Mouse (Mus musculus): ENCODE measurements around the gene Lmx1b. TPM values are rescaled to one million over a fixed set of nuclear protein-coding genes. Genes with fewer than 3 reads are reported as not detected.
A peak's percentile ranks its signal among the peaks of the same experiment; 100 is the strongest.

Gene Lmx1b
- polyA plus RNA-seq, 1 experiment from 2014 or later: 0.84 TPM

DNA sequence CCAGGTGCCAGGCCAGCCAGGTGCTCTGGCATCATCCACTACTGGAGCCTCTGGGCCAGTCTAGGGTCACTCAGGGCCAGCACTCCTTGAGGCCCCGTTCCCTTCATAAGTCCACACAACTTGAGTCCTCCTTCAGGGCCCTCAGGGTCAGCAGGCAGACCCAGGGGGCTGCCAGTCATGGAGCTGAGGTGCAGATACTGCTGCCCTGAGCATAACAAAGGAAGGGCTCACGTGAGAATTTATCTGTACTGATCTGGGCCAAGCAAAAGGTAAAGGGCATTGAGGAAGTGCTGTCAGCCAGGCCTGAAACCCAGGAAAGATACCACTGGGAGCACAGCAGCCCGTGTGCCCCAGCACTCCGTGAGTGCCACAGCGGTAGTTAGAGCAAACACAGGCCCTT lies 7.1 kb downstream of the Lmx1b start:
- no peak overlapping the region for H3K27ac ChIP-seq
- no peak overlapping the region for H3K4me3 ChIP-seq (replicated peaks)
- 7% methylated on average over 5 of the region's 5 CpGs for WGBS
- H3K27me3 ChIP-seq: peaks cover 98% of the 10 kb centered on the region
- H3K36me3 ChIP-seq (replicated peaks): no peaks in the 10 kb centered on the region
- peaks cover 35% of the 10 kb centered on the region for H3K4me1 ChIP-seq
- no peak overlapping the region for H3K4me2 ChIP-seq
- no peaks in the 10 kb centered on the region for H3K9me3 ChIP-seq
- ATAC-seq (ENCODE audit: low FRiP score): no peak
- no peak overlapping the region for H3K9ac ChIP-seq

- no peak for ATAC-seq (ENCODE audit: low FRiP score)
- Histone ChIP-seq H3K9ac (no peak overlapping the region), H3K4me3 (replicated peaks) (no peak overlapping the region), H3K4me1 (peaks cover 35% of the 10 kb centered on the region), H3K27me3 (peaks cover 98% of the 10 kb centered on the region), H3K27ac (no peak overlapping the region), H3K4me2 (no peak overlapping the region), H3K36me3 (replicated peaks) (no peaks in the 10 kb centered on the region), H3K9me3 (no peaks in the 10 kb centered on the region)
- 5% methylated on average over 5 of the region's 5 CpGs for WGBS
Observed at GRCm38 (mm10) chr2:33632551-33633059, 7.7 kb downstream of the Lmx1b start.

GRCm38 (mm10) chr2:33631708-33632343 lies 8.5 kb downstream of the Lmx1b start:
- Histone ChIP-seq H3K27me3 (peaks cover 99% of the 10 kb centered on the region), H3K36me3 (replicated peaks) (no peaks in the 10 kb centered on the region), H3K4me1 (peaks cover 37% of the 10 kb centered on the region), H3K4me2 (peak overlapping the region; percentile 40), H3K9ac (0 out of 2 replicates have a peak overlapping the region, but pooled peaks have one; percentile 8), H3K27ac (no peak overlapping the region), H3K4me3 (replicated peaks) (peak overlapping the region; percentile 23), H3K9me3 (no peaks in the 10 kb centered on the region)
- ATAC-seq (ENCODE audit: low FRiP score): peak; percentile 30; the same call in 1 of the 2 replicates
- WGBS: under 1% methylated on average over 31 of the region's 31 CpGs

DNA sequence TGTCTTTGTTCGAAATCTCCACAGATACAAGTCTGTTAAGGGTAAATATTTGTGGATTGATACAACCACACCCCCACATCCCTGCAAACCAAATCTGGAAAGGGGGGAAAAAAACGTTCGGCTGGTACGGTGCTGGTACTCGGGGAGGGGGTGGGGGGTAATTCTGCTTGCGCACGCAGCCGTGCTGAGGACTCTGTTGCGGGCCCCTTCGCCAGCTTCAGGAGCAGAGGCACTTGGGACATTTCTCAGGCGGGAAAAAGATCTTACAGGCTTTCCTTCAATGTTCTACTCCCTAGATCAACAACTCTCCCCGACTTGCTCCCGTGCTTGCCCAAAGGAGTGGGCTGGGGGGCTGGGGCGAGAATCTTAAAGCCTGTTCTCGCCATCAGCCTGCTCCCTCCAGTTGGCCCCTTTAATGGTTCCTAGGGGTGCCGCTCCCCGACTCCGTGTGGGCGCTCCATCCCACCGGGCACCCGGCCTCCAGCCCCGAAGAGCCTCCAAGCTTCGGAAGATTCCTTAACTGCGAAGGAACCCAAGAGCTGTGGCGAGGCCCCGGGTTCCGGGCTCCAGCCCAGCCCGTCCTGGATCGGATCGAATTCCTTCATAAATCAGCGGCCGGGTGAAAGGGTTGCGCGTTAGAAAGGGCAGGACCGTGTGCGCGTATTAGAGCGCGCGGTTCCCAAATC lies 9.1 kb downstream of the Lmx1b start:
- ATAC-seq (ENCODE audit: low FRiP score): peak; percentile 14; the same call in 1 of the 2 replicates
- no peak overlapping the region for H3K27ac ChIP-seq
- no peaks in the 10 kb centered on the region for H3K9me3 ChIP-seq
- peak overlapping the region; percentile 40 for H3K4me2 ChIP-seq
- H3K36me3 ChIP-seq (replicated peaks): no peaks in the 10 kb centered on the region
- H3K4me3 ChIP-seq (replicated peaks): peak overlapping the region; percentile 23
- H3K9ac ChIP-seq: 0 out of 2 replicates have a peak overlapping the region, but pooled peaks have one; percentile 8
- peaks cover 41% of the 10 kb centered on the region for H3K4me1 ChIP-seq
- peaks cover 99% of the 10 kb centered on the region for H3K27me3 ChIP-seq
- under 1% methylated on average over 40 of the region's 40 CpGs for WGBS

DNA sequence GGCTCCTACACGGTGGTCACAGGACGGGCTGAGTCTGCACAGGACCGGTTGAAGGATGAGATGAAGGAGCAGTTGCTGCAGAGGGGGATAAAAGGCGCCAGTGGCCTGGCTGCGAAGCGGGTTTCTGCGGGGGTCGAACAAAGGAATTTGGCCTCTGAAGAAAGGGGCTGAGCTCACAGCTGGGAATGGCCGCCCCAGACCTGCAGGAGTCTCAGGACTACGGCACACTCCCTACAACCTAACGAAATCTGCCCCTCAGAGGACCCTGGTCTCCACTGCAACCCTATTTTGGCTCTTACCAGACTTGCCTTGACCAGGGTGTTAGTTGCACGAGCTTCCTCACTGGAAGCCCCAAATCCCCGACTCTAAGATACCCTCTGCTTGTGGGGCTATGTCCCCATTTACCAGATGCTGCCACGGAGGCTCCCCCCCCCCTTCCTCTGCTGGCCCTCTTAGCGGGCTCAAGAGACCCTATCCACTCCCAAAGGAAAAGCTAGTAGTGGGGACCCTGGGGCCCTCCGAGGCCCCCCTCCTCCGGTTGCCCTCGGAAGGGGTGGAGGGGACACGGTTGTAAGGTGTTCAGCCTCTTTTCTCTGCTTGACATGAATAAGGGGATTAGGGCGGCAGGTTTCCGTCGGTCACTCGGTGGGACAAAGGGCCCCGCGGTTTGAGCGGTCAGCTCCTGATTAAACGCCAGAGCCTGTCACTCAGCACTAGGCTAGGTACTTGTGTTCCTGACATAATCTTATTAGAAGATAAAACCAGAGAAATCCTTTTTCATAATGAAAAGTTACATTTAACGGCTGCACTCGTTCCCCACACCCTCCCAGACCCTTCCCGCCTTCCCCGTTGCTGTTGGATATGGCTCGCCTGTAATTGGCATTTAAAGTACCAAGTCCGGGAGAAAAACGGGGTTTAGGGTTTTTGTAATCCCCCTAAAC lies 10.0 kb downstream of the Lmx1b start:
- H3K4me3 ChIP-seq (replicated peaks): peak overlapping the region; percentile 23
- H3K4me1 ChIP-seq: peaks cover 43% of the 10 kb centered on the region
- H3K4me2 ChIP-seq: peak overlapping the region; percentile 40; the same call in 1 of the 2 replicates
- peaks cover 99% of the 10 kb centered on the region for H3K27me3 ChIP-seq
- H3K27ac ChIP-seq: no peak overlapping the region
- no peaks in the 10 kb centered on the region for H3K36me3 ChIP-seq (replicated peaks)
- no peak overlapping the region for H3K9ac ChIP-seq
- ATAC-seq (ENCODE audit: low FRiP score): no peak
- WGBS: under 1% methylated on average over 34 of the region's 34 CpGs
- no peaks in the 10 kb centered on the region for H3K9me3 ChIP-seq

- Histone ChIP-seq H3K27ac (no peak overlapping the region), H3K9ac (no peak overlapping the region), H3K4me1 (peaks cover 47% of the 10 kb centered on the region), H3K36me3 (replicated peaks) (no peaks in the 10 kb centered on the region), H3K4me3 (replicated peaks) (no peak overlapping the region), H3K4me2 (0 out of 2 replicates have a peak overlapping the region, but pooled peaks have one; percentile 40), H3K9me3 (no peaks in the 10 kb centered on the region), H3K27me3 (peaks cover 99% of the 10 kb centered on the region)
- no peak for ATAC-seq (ENCODE audit: low FRiP score)
- 3% methylated on average over 6 of the region's 6 CpGs for WGBS
Observed at GRCm38 (mm10) chr2:33629641-33630040, 10.7 kb downstream of the Lmx1b start.

- 3% methylated on average over 16 of the region's 16 CpGs for WGBS
- Histone ChIP-seq H3K9ac (no peak overlapping the region), H3K4me2 (no peak overlapping the region), H3K4me1 (peaks cover 47% of the 10 kb centered on the region), H3K9me3 (no peaks in the 10 kb centered on the region), H3K4me3 (replicated peaks) (no peak overlapping the region), H3K27ac (no peak overlapping the region), H3K36me3 (replicated peaks) (no peaks in the 10 kb centered on the region), H3K27me3 (peaks cover 99% of the 10 kb centered on the region)
- ATAC-seq (ENCODE audit: low FRiP score): no peak
Observed at GRCm38 (mm10) chr2:33628791-33629190, 11.5 kb downstream of the Lmx1b start.

DNA sequence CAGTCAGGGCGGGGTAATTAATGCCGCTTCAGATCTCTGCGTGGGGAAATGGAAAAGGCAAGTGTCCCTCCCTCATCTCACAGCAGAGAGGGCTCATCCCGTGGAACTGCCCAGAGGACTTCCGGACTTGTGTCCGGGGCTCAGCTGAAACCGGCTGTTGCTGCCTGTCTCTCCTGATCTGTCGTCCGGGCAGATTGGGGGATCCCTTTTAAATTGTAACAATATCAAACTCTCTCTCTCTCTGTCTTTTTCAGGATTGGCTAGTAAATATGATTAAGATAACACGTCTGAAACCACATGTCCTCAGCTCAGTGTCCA lies 13.3 kb downstream of the Lmx1b start:
- Histone ChIP-seq H3K4me1 (peaks cover 45% of the 10 kb centered on the region), H3K27me3 (peaks cover 99% of the 10 kb centered on the region), H3K36me3 (replicated peaks) (no peaks in the 10 kb centered on the region), H3K27ac (no peak overlapping the region), H3K9ac (no peak overlapping the region), H3K9me3 (no peaks in the 10 kb centered on the region), H3K4me2 (no peak overlapping the region), H3K4me3 (replicated peaks) (no peak overlapping the region)
- no peak for ATAC-seq (ENCODE audit: low FRiP score)
- 33% methylated on average over 10 of the region's 10 CpGs for WGBS

DNA sequence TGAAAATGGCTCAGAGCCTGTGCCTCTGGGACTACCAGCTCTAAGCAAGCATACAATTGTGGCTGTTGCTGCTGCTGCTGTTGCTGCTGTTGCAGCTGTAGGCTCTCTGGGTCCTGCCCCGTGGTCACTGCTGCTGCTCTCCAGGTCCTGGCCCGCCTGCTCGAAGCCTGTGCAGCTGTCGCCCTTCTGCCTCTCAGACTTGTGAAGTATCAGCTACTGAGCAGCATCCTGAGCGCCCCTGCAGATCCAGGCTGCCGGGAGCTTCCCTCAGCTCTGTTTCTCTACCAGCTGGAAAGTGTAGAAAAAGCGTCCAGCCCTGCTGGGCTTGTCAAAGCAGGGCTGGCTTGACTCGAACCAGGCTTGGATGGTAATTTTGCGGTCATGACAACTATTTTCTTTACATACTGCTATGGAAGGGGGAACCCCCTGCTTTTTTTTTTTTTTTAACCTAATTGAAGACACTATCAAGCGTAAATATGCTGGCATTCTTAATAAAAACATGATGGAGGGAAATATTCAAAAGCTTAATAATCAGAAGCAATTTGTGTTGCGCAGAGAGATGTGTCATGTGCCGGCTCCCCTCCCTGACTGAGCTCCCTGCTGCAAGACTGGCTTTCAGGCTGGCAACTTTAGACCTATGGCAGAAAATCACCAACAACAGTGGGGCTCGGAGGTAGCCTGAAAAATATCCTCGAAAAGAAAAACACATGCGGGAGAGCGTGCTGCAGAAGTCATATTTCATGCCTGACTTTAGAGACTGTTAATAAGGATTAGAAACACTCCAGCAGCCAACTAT lies 13.9 kb downstream of the Lmx1b start:
- Histone ChIP-seq H3K9me3 (no peaks in the 10 kb centered on the region), H3K4me2 (no peak overlapping the region), H3K4me1 (peaks cover 39% of the 10 kb centered on the region), H3K4me3 (replicated peaks) (no peak overlapping the region), H3K27me3 (peaks cover 99% of the 10 kb centered on the region), H3K9ac (no peak overlapping the region), H3K27ac (no peak overlapping the region), H3K36me3 (replicated peaks) (no peaks in the 10 kb centered on the region)
- no peak for ATAC-seq (ENCODE audit: low FRiP score)
- 40% methylated on average over 16 of the region's 16 CpGs for WGBS

DNA sequence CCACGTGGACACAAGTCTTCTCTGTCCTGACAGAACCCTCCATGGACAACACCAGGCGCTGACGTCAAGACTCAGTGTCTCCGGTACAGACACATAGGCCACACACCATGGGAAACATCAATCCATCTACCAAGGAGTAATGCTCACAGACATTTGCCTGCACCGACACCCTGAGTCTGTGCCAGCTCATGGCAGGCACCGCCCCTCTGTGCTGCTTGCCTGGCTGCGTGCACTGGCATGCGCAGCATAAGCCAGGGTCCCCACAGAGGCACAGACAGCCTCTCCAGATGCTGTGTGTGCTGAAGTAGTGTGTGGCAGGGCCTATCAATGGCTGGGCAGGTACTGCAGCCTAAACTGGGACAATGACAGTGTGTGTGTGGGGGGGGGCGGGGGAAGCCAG lies 22.6 kb downstream of the Lmx1b start:
- WGBS: 74% methylated on average over 9 of the region's 9 CpGs
- Histone ChIP-seq H3K27me3 (peaks cover 99% of the 10 kb centered on the region), H3K27ac (no peak overlapping the region), H3K4me3 (replicated peaks) (no peak overlapping the region), H3K36me3 (replicated peaks) (no peaks in the 10 kb centered on the region), H3K9me3 (no peaks in the 10 kb centered on the region), H3K9ac (no peak overlapping the region), H3K4me2 (no peak overlapping the region), H3K4me1 (peaks cover 34% of the 10 kb centered on the region)
- ATAC-seq (ENCODE audit: low FRiP score): no peak

- under 1% methylated on average over 30 of the region's 30 CpGs for WGBS
- Histone ChIP-seq H3K36me3 (replicated peaks) (no peaks in the 10 kb centered on the region), H3K27ac (peak overlapping the region; percentile 82), H3K4me3 (replicated peaks) (peak overlapping the region; percentile 36), H3K9ac (peak overlapping the region; percentile 47), H3K4me1 (peaks cover 34% of the 10 kb centered on the region), H3K9me3 (no peaks in the 10 kb centered on the region), H3K27me3 (peaks cover 99% of the 10 kb centered on the region), H3K4me2 (peak overlapping the region; percentile 62)
- ATAC-seq (ENCODE audit: low FRiP score): peak; percentile 87
Observed at GRCm38 (mm10) chr2:33616411-33616843, 23.9 kb downstream of the Lmx1b start.

Measured in forebrain, embryonic 12.5 days (tissue).